Mouse (Mus musculus) MEL (cell line): ENCODE data around the gene Tspan18. TPM values are rescaled to one million over a fixed set of nuclear protein-coding genes. Genes with fewer than 3 reads are reported as not detected.

Experiments
- DNase-seq: peaks from one replicate; pipeline ENCODE4 v3.0.0; 2011; ENCODE audit warnings: low read depth, low spot score
- H3K27ac ChIP-seq: 2 replicates; pipeline ENCODE4 v1.5.1; 2012; ENCODE audit warnings: low read depth, mild to moderate bottlenecking, control low read depth, low read length, moderate library complexity; ENCODE audit not compliant: control insufficient read depth
- H3K27me3 ChIP-seq, 2 experiments: fragments of 150-350 bp in 1 of 2; sonication (generic) in 1 of 2; 2 replicates each; pipeline ENCODE4 v1.6.1; 2012; ENCODE audit warnings: low read length in 2 of 2, mild to moderate bottlenecking in 2 of 2, improper control_type of control experiment in 1 of 2, moderate library complexity in 1 of 2; ENCODE audit not compliant: insufficient read depth in 2 of 2, control insufficient read depth in 1 of 2
- H3K36me3 ChIP-seq, 2 experiments: 2 replicates each; pipeline ENCODE4 v1.6.1; 2012 to 2014; ENCODE audit warnings: low read length in 2 of 2, improper control_type of control experiment in 1 of 2, inconsistent platforms in 1 of 2, mild to moderate bottlenecking in 1 of 2; ENCODE audit not compliant: insufficient read depth in 2 of 2, control insufficient read depth in 1 of 2
- H3K4me1 ChIP-seq, 2 experiments: fragments of 150-350 bp in 1 of 2; sonication (generic) in 1 of 2; 2 replicates each; pipeline ENCODE4 v1.6.1; 2012; ENCODE audit warnings: low read length in 2 of 2, improper control_type of control experiment in 1 of 2, mild to moderate bottlenecking in 1 of 2; ENCODE audit not compliant: insufficient read depth in 2 of 2, control insufficient read depth in 1 of 2
- H3K4me3 ChIP-seq, 2 experiments: fragments of 150-350 bp in 1 of 2; sonication (generic) in 1 of 2; 2 replicates each; pipeline ENCODE4 v1.5.1; 2012; ENCODE audit warnings: low read depth in 2 of 2, low read length in 2 of 2, mild to moderate bottlenecking in 2 of 2, moderate library complexity in 2 of 2, control low read depth in 1 of 2, improper control_type of control experiment in 1 of 2; ENCODE audit not compliant: control insufficient read depth in 1 of 2, insufficient read depth in 1 of 2
- H3K79me2 ChIP-seq: 2 replicates; pipeline ENCODE4 v1.6.1; 2012; ENCODE audit warnings: mild to moderate bottlenecking, low read length, moderate library complexity; ENCODE audit not compliant: control insufficient read depth, poor library complexity, insufficient read depth
- H3K9ac ChIP-seq: 2 replicates; pipeline ENCODE4 v1.6.1; 2012; ENCODE audit warnings: low read depth, mild to moderate bottlenecking, control low read depth, low read length, moderate library complexity; ENCODE audit not compliant: control insufficient read depth, poor library complexity, severe bottlenecking
- H3K9me3 ChIP-seq: fragments of 150-350 bp; sonication (generic); replicated peaks from 2 replicates; pipeline ENCODE4 v1.6.1; 2012; ENCODE audit warnings: mild to moderate bottlenecking, low read length, improper control_type of control experiment, moderate library complexity; ENCODE audit not compliant: insufficient read depth
- BHLHE40 ChIP-seq: IDR thresholded peaks from 2 replicates; pipeline ENCODE4 v1.6.1; 2012; ENCODE audit warnings: low read depth, mild to moderate bottlenecking, inconsistent platforms, low read length, improper control_type of control experiment, borderline replicate concordance
- CHD2 ChIP-seq: IDR thresholded peaks from 2 replicates; pipeline ENCODE4 v1.6.1; 2011; ENCODE audit warnings: low read length, improper control_type of control experiment
- CTCF ChIP-seq, 3 experiments: IDR thresholded peaks in 2 of 3; conservative IDR thresholded peaks in 1 of 3; 2 replicates each; pipeline ENCODE4 v1.5.1; 2011 to 2012; ENCODE audit warnings: low read length in 3 of 3, low read depth in 2 of 3, mild to moderate bottlenecking in 2 of 3, improper control_type of control experiment in 1 of 3, inconsistent platforms in 1 of 3, mixed read lengths in 1 of 3, moderate library complexity in 1 of 3; ENCODE audit not compliant: control insufficient read depth in 1 of 3, insufficient read depth in 1 of 3, poor library complexity in 1 of 3, severe bottlenecking in 1 of 3
- ELF1 ChIP-seq: IDR thresholded peaks from 2 replicates; pipeline ENCODE4 v1.6.1; 2014; ENCODE audit warnings: low read depth, mild to moderate bottlenecking, inconsistent platforms, low read length, improper control_type of control experiment, moderate library complexity
- EP300 ChIP-seq, 2 experiments: IDR thresholded peaks; 2 replicates each; pipeline ENCODE4 v1.6.1; 2011; ENCODE audit warnings: improper control_type of control experiment in 2 of 2, low read length in 2 of 2, low read depth in 1 of 2, mild to moderate bottlenecking in 1 of 2
- ETS1 ChIP-seq: IDR thresholded peaks from 2 replicates; pipeline ENCODE4 v1.6.1; 2012; ENCODE audit warnings: low read depth, mild to moderate bottlenecking, inconsistent platforms, low read length, improper control_type of control experiment, moderate library complexity
- GABPA ChIP-seq: IDR thresholded peaks from 2 replicates; pipeline ENCODE4 v1.6.1; 2012; ENCODE audit warnings: low read depth, mild to moderate bottlenecking, inconsistent platforms, low read length, improper control_type of control experiment, moderate library complexity
- GATA1 ChIP-seq: IDR thresholded peaks from 2 replicates; pipeline ENCODE4 v1.6.1; 2011; ENCODE audit warnings: low read depth, low read length, improper control_type of control experiment
- KAT2A ChIP-seq: conservative IDR thresholded peaks from 2 replicates; pipeline ENCODE4 v1.6.1; 2012; ENCODE audit warnings: low read depth, low read length, improper control_type of control experiment, inconsistent platforms
- MAFK ChIP-seq: IDR thresholded peaks from 2 replicates; pipeline ENCODE4 v1.6.1; 2011; ENCODE audit warnings: low read depth, mild to moderate bottlenecking, low read length, improper control_type of control experiment, borderline replicate concordance
- MAX ChIP-seq: IDR thresholded peaks from 2 replicates; pipeline ENCODE4 v1.6.1; 2011; ENCODE audit warnings: low read length, improper control_type of control experiment
- MAZ ChIP-seq: IDR thresholded peaks from 2 replicates; pipeline ENCODE4 v1.6.1; 2012; ENCODE audit warnings: low read depth, mild to moderate bottlenecking, inconsistent platforms, low read length, improper control_type of control experiment
- MEF2A ChIP-seq: IDR thresholded peaks from 2 replicates; pipeline ENCODE4 v1.6.1; 2014; ENCODE audit warnings: low read depth, mild to moderate bottlenecking, inconsistent platforms, low read length, improper control_type of control experiment; ENCODE audit not compliant: poor library complexity, insufficient replicate concordance, severe bottlenecking; ENCODE audit errors: extremely low read depth
- MXI1 ChIP-seq: IDR thresholded peaks from 2 replicates; pipeline ENCODE4 v1.6.1; 2011; ENCODE audit warnings: mild to moderate bottlenecking, low read depth, low read length, improper control_type of control experiment
- MYC ChIP-seq: IDR thresholded peaks from 2 replicates; pipeline ENCODE4 v1.6.1; 2011; ENCODE audit warnings: low read depth, mild to moderate bottlenecking, low read length, improper control_type of control experiment, moderate library complexity
- NRF1 ChIP-seq: IDR thresholded peaks from 2 replicates; pipeline ENCODE4 v1.6.1; 2014; ENCODE audit warnings: low read depth, mild to moderate bottlenecking, inconsistent platforms, low read length, improper control_type of control experiment, moderate library complexity; ENCODE audit not compliant: poor library complexity, insufficient read depth, severe bottlenecking
- POLR2A ChIP-seq, 2 experiments: IDR thresholded peaks; 2 replicates each; pipeline ENCODE4 v1.6.1; 2011 to 2012; ENCODE audit warnings: low read length in 2 of 2, mild to moderate bottlenecking in 2 of 2, control low read depth in 1 of 2, improper control_type of control experiment in 1 of 2, low read depth in 1 of 2, moderate library complexity in 1 of 2; ENCODE audit not compliant: control insufficient read depth in 1 of 2, insufficient read depth in 1 of 2, poor library complexity in 1 of 2
- POLR2AphosphoS2 ChIP-seq: IDR thresholded peaks from 2 replicates; pipeline ENCODE4 v1.6.1; 2011; ENCODE audit warnings: low read length, improper control_type of control experiment
- POLR2AphosphoS5 ChIP-seq: IDR thresholded peaks from 2 replicates; pipeline ENCODE4 v1.6.1; 2012; ENCODE audit warnings: low read depth, borderline replicate concordance, mild to moderate bottlenecking, inconsistent platforms, low read length, moderate library complexity, mixed read lengths
- RAD21 ChIP-seq: IDR thresholded peaks from 2 replicates; pipeline ENCODE4 v1.6.1; 2011; ENCODE audit warnings: mild to moderate bottlenecking, low read depth, low read length, improper control_type of control experiment
- RCOR1 ChIP-seq: IDR thresholded peaks from 2 replicates; pipeline ENCODE4 v1.6.1; 2012; ENCODE audit warnings: low read depth, mild to moderate bottlenecking, inconsistent platforms, low read length, improper control_type of control experiment
- SIN3A ChIP-seq: IDR thresholded peaks from 2 replicates; pipeline ENCODE4 v1.6.1; 2012; ENCODE audit warnings: low read length, improper control_type of control experiment, inconsistent platforms
- SMC3 ChIP-seq: IDR thresholded peaks from 2 replicates; pipeline ENCODE4 v1.6.1; 2011; ENCODE audit warnings: low read depth, low read length, improper control_type of control experiment
- TAL1 ChIP-seq: IDR thresholded peaks from 2 replicates; pipeline ENCODE4 v1.6.1; 2012; ENCODE audit warnings: mild to moderate bottlenecking, inconsistent platforms, low read length, moderate library complexity, mixed read lengths
- TCF12 ChIP-seq: IDR thresholded peaks from 2 replicates; pipeline ENCODE4 v1.6.1; 2014; ENCODE audit warnings: low read depth, mild to moderate bottlenecking, inconsistent platforms, low read length, improper control_type of control experiment, moderate library complexity
- UBTF ChIP-seq: IDR thresholded peaks from 2 replicates; pipeline ENCODE4 v1.6.1; 2012; ENCODE audit warnings: low read depth, mild to moderate bottlenecking, inconsistent platforms, low read length, improper control_type of control experiment, moderate library complexity, borderline replicate concordance; ENCODE audit not compliant: insufficient read depth
- USF2 ChIP-seq, 2 experiments: IDR thresholded peaks; 2 replicates each; pipeline ENCODE4 v1.6.1; 2011 to 2012; ENCODE audit warnings: improper control_type of control experiment in 2 of 2, low read length in 2 of 2, borderline replicate concordance in 1 of 2, inconsistent platforms in 1 of 2, low read depth in 1 of 2, mild to moderate bottlenecking in 1 of 2; ENCODE audit not compliant: insufficient read depth in 1 of 2
- ZMIZ1 ChIP-seq: IDR thresholded peaks from 2 replicates; pipeline ENCODE4 v1.6.1; 2012; ENCODE audit warnings: low read depth, mild to moderate bottlenecking, inconsistent platforms, low read length, improper control_type of control experiment, moderate library complexity
- ZNF384 ChIP-seq: IDR thresholded peaks from 2 replicates; pipeline ENCODE4 v1.6.1; 2012; ENCODE audit warnings: low read depth, mild to moderate bottlenecking, inconsistent platforms, low read length, improper control_type of control experiment
- polyA plus RNA-seq, 2 experiments: library from polyadenylated mRNA; stranded (reverse) in 1 of 2; unstranded in 1 of 2; fragments of >175 nt in 1 of 2; fragments of >200 nt in 1 of 2; gene quantifications; 2 replicates each; pipeline versions ENCODE4 v1.2.1 to v1.2.4; 2012; ENCODE audit warnings: low replicate concordance in 2 of 2, low read depth in 1 of 2; ENCODE audit not compliant: insufficient read length in 2 of 2, insufficient read depth in 1 of 2, missing spikeins in 1 of 2
- total RNA-seq: library from RNA; depleted of rRNA; stranded (reverse); fragments of 300-350 nt; gene quantifications from 2 replicates; pipeline ENCODE4 v1.2.3, GENCODE M21; 2012

Tspan18 gene
- total and polyA plus RNA-seq, 3 experiments = 2.2 to 4.4 TPM; not detected in 1

GRCm38 (mm10) chr2:93354621-93355020, 20.3 kb upstream of the Tspan18 start:
- Histone ChIP-seq H3K9ac (no peak overlapping the region), H3K79me2 (no peaks in the 10 kb centered on the region), H3K4me1 (peaks cover 8 to 53% of the 10 kb centered on the region in 2 experiments; a peak in 3 of 4 replicates), H3K4me3 (no peak overlapping the region), H3K27ac (peak overlapping the region; percentile 66), H3K36me3 (peaks cover 0 to 24% of the 10 kb centered on the region in 2 experiments; a peak in 2 of 4 replicates), H3K9me3 (no peaks in the 10 kb centered on the region), H3K27me3 (no peaks in the 10 kb centered on the region)
- TF ChIP-seq UBTF = no peak
- TF ChIP-seq SIN3A = no peak
- TF ChIP-seq RCOR1 = no peak
- no peak for TF ChIP-seq TCF12
- TF ChIP-seq RAD21 = no peak
- no peak for TF ChIP-seq MYC
- TF ChIP-seq MAX = no peak
- no peak for TF ChIP-seq POLR2AphosphoS5
- no peak for TF ChIP-seq MAFK
- TF ChIP-seq CHD2 = no peak
- TF ChIP-seq ZMIZ1 = no peak
- TF ChIP-seq CTCF (IDR thresholded peaks at IDR 0.05 in 2 of 3, conservative IDR thresholded peaks at IDR 0.05 in 1 of 3; ENCODE audit: control insufficient read depth in 1 of 3, insufficient read depth in 1 of 3, low read depth in 2 of 3, low read length in 3 of 3, poor library complexity in 1 of 3, severe bottlenecking in 1 of 3) = no peak
- peak in 1 of 2 experiments; percentile 7; a peak in 1 of 4 replicates for TF ChIP-seq EP300 (IDR thresholded peaks at IDR 0.05; ENCODE audit: low read depth in 1 of 2, low read length in 2 of 2)
- 0 out of 2 replicates have a peak, but pooled peaks have one; percentile 39 for TF ChIP-seq ETS1
- TF ChIP-seq NRF1 = no peak
- peak; percentile 37 for DNase-seq

GRCm38 (mm10) chr2:93353725-93354124, 19.4 kb upstream of the Tspan18 start:
- Histone ChIP-seq H3K4me3 (no peak overlapping the region), H3K27me3 (no peaks in the 10 kb centered on the region), H3K79me2 (no peaks in the 10 kb centered on the region), H3K4me1 (peaks cover 8 to 61% of the 10 kb centered on the region in 2 experiments; a peak in 3 of 4 replicates), H3K27ac (peak overlapping the region; percentile 81), H3K9ac (peak overlapping the region; percentile 28), H3K36me3 (peaks cover 0 to 29% of the 10 kb centered on the region in 2 experiments; a peak in 2 of 4 replicates), H3K9me3 (no peaks in the 10 kb centered on the region)
- peak; percentile 86 for DNase-seq
- peak; percentile 98 for TF ChIP-seq TAL1
- 0 out of 4 replicates have a peak, but pooled peaks of 1 of the 2 experiments have one; percentile 23 for TF ChIP-seq POLR2A (IDR thresholded peaks at IDR 0.05; ENCODE audit: control insufficient read depth in 1 of 2, insufficient read depth in 1 of 2, low read depth in 1 of 2, low read length in 2 of 2, poor library complexity in 1 of 2)
- TF ChIP-seq ELF1 = peak; percentile 47; the same call in 1 of the 2 replicates
- TF ChIP-seq MXI1 = no peak
- TF ChIP-seq RAD21 = no peak
- TF ChIP-seq TCF12 = peak; percentile 100
- TF ChIP-seq MEF2A = 0 out of 2 replicates have a peak, but pooled peaks have one; percentile 20
- no peak for TF ChIP-seq GABPA
- peak; percentile 42; the same call in 1 of the 2 replicates for TF ChIP-seq BHLHE40
- peak; percentile 96 for TF ChIP-seq MAZ
- TF ChIP-seq USF2 (IDR thresholded peaks at IDR 0.05; ENCODE audit: borderline replicate concordance in 1 of 2, insufficient read depth in 1 of 2, low read depth in 1 of 2, low read length in 2 of 2) = no peak
- no peak for TF ChIP-seq MYC
- TF ChIP-seq SIN3A = peak; percentile 61
- no peak for TF ChIP-seq POLR2AphosphoS2
- TF ChIP-seq UBTF = no peak
- TF ChIP-seq ZNF384 = no peak
- no peak for TF ChIP-seq ZMIZ1
- TF ChIP-seq KAT2A = no peak; the same call in 1 of the 2 replicates
- no peak for TF ChIP-seq POLR2AphosphoS5
- peak; percentile 90 for TF ChIP-seq GATA1
- TF ChIP-seq SMC3 = no peak
- TF ChIP-seq CTCF (IDR thresholded peaks at IDR 0.05 in 2 of 3, conservative IDR thresholded peaks at IDR 0.05 in 1 of 3; ENCODE audit: control insufficient read depth in 1 of 3, insufficient read depth in 1 of 3, low read depth in 2 of 3, low read length in 3 of 3, poor library complexity in 1 of 3, severe bottlenecking in 1 of 3) = no peak
